Mouse (Mus musculus) adrenal gland, postnatal 10 days (tissue): ENCODE data around the gene Kcnk5. TPM values are rescaled to one million over a fixed set of nuclear protein-coding genes. Genes with fewer than 3 reads are reported as not detected.

Experiments
- DNase-seq: peaks from one replicate; pipeline ENCODE4 v3.0.0; 2021; ENCODE audit warnings: mixed read lengths
- long read RNA-seq, 2 experiments: library from polyadenylated mRNA; stranded (forward); transcript quantifications; one replicate each; pipeline ENCODE4 v2.0.0; 2021
- total RNA-seq, 2 experiments: library from RNA; stranded (reverse); gene quantifications; 2 replicates each; pipeline ENCODE4 v1.2.3; 2021

Kcnk5 gene
- 1 to 10 TPM; 4.0 to 9.3 TPM for total RNA-seq
- long read RNA-seq, experiment 1, transcript Kcnk5-201 (5 exons, 3,392 nt), result major isoform, 5 of 10 reads
- long read RNA-seq, experiment 1, partial matches to known transcripts, result 0 of 10 reads
- long read RNA-seq, experiment 1, other reads (novel, unspliced or antisense), result 5 of 10 reads
- long read RNA-seq, experiment 2, partial matches to known transcripts, result 2 of 6 reads
- long read RNA-seq, experiment 2, other reads (novel, unspliced or antisense), result 1 of 6 reads

DNA sequence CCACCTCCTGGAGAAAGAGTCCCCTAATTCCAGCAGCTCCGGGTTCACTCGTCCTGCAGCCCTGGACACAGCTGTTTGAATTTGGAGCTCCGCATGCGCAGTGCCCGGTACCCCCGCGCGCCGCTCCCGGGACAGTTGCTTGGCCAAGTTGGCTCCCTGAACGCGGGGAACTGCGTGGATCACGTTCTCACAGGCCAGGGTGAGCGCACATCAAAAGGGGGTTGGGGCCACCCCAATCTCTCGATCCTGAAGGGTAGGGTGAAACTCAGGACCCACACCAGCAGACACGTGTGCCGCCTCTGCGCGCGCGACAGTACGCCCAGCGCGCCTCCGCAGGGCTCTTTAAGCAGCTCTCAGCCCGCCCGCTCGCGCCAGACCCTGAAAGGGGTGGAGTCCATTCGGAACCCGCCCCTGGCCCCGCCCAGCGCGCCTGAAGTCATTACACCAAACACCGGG is at the start of gene Kcnk5:
Kcnk5 (minus strand) TSS at position 344 of the 456 bp plus-strand sequence.
- DNase-seq, result peak; percentile 95

- no peak for DNase-seq
Measured at GRCm38 (mm10) chr14:20230063-20230491, 48.5 kb upstream of the Kcnk5 start.

DNA sequence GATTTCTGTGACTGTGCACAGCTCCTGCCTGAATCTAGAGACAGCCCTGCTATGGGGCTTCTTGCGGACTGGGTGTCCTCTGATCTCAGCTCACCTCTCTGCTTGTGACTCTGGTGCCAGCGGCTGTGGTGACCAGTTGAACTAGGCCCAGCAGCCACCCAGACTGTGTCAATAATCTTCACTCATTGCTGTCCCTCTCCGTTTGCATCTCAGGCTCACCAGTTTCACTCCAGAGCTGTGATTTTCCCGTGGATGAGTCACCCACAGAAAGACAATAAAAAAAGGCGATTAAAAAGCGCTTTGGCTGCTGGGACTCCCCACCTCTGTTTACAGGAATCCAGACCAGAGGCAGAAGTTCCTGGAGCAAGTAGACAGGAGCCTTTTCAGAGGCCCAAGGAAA is 47.8 kb upstream of the Kcnk5 start:
- DNase-seq, result no peak

- peak; percentile 60 for DNase-seq
Measured at GRCm38 (mm10) chr14:20228336-20228735, 46.7 kb upstream of the Kcnk5 start.

- DNase-seq, result no peak
Measured at GRCm38 (mm10) chr14:20226982-20227381, 45.4 kb upstream of the Kcnk5 start.

- no peak for DNase-seq
Measured at GRCm38 (mm10) chr14:20226488-20226887, 44.9 kb upstream of the Kcnk5 start.

DNA sequence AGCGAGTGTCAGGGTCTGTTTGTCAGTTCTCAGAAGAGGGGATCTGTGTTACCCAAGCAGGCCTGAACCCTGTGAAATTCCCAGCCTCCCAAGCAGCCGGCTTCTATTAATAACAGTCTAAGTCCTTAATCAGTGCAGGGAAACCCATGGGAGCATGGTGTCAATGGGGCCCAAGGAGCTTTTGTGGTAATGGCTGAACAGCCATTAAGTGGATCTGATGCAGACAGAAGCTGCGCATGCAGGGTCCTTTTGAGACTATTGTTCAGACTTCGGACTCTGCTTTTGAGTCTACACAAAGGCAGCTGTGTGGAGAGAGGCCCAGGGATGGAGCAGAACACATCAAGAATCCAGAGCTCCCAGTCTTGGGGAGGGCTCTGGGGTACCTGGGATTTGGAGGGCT is 43.9 kb upstream of the Kcnk5 start:
- no peak for DNase-seq

- DNase-seq, result no peak
Measured at GRCm38 (mm10) chr14:20224576-20225218, 43.1 kb upstream of the Kcnk5 start.

DNA sequence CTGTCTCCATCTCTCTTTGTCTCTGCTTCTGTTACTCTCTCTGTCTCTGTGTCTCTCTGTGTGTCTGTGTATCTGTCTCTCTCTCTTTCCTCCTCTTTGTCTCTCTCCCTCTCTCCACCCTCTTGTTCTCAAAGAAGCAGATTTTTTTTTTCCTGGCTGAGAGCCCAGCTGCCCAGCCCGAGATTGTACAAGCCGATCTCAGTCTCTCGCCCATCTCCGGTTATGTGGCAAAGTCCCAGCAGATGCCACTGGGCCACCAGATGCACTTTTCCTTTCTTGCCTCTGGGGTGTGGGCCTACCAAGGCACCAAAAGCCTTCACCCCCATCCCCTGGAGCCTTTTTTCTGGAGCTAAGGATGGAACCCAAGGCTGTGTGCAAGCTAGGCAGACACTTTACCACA is 42.6 kb upstream of the Kcnk5 start:
- DNase-seq, result peak; percentile 37

DNA sequence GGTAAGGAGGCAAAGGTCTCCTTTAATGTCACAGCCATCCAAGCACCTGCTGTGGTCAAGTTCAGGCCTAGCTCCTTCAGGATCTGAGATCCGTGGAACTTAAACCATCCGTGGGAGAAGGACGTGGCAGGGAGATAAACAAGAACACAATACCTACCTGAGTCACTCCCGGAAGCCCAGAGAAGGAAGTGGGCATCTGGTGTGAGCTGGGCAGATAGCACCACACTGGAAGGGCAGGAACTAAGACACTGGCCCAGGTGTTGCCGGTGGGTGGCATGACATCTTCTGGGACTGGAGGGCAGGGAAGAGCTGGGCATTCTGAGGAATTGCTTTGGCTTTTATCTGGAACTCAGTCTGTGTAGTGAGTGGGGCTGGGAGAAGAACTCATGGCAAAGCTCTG is 41.6 kb upstream of the Kcnk5 start:
- no peak for DNase-seq

GRCm38 (mm10) chr14:20221083-20221482 is 39.5 kb upstream of the Kcnk5 start:
- DNase-seq, result no peak

GRCm38 (mm10) chr14:20219849-20220248 is 38.2 kb upstream of the Kcnk5 start:
- no peak for DNase-seq

DNA sequence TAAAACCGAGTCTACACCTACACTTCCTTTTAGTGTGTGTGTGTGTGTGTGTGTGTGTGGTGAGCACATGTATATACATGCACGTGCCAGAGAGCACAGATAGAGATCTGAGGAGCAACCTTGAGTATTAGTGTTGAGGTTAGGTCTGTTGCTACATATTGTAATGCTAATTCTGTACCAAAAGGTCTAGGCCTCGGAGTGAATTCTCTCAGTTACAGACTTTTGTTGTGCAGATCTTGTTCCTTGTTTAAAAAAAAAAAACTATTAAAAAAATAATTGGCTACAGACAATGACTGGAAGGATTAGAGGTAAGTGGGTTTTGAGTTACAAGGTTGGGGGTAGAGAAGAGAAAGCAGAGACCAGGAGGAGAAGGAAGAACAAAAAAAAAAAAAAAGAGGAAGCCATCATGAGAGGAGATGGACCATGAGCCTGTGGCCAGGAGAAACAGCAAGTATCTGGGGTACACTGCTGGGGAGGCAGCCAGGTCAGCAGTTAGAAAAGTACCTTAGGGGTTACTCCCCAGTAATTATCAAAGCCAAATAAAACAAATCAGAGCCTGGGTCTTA is 35.8 kb upstream of the Kcnk5 start:
- DNase-seq, result no peak

DNA sequence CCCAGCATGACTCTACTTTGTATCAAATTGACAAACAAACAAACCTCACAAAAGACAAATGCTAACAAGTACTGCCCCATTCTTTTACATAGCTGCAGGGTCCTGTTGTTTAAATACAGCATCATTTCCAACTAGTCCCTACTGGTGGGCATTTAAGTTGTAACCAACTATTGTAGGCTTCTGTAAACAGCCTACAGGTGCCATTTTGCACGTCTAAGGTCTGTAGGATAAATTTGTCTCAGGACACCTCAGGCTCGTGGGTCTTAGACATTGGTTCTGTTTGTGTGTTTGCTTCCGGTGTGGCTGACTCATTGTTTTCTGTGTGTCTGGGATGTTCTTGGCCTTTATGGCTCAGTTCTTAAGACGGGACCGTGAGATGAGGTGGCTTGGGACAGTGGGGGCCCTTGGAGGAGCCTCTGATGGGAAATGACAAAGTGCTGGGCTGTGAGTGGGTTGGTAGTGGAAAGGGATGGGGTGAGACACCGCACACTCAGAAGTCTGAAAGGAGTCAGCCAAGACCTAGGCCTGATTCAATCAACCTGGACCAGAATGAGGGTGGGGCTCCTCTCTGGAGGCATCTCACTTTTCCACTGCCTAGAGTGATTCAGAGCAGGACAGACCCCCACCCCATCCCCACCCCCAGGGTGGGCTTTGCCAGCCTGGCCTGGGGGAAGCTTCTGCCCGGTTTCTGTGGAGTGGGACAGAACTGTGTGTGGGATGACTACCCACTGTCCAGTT is 35.1 kb upstream of the Kcnk5 start:
- no peak for DNase-seq

GRCm38 (mm10) chr14:20215826-20216225 is 34.2 kb upstream of the Kcnk5 start:
- DNase-seq, result no peak

DNA sequence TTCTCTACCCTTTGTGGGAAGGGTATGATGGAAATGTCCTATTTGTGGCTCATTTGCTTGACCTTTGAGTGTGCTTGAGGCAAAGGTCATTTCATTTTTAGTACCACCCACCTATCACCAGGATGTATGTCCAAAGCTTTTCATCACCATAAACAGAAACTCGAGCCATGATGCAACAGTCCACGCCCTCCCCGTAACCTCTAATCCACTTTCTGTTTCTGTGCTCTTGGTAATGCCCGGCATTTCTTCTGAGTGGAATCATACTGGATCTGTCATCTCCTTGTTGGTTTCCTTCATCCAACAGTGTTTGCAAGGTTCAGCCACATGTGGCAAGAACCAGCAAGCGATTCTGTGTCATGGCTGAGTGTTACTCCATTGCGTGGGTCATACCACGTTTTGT is 32.5 kb upstream of the Kcnk5 start:
- DNase-seq, result no peak

DNA sequence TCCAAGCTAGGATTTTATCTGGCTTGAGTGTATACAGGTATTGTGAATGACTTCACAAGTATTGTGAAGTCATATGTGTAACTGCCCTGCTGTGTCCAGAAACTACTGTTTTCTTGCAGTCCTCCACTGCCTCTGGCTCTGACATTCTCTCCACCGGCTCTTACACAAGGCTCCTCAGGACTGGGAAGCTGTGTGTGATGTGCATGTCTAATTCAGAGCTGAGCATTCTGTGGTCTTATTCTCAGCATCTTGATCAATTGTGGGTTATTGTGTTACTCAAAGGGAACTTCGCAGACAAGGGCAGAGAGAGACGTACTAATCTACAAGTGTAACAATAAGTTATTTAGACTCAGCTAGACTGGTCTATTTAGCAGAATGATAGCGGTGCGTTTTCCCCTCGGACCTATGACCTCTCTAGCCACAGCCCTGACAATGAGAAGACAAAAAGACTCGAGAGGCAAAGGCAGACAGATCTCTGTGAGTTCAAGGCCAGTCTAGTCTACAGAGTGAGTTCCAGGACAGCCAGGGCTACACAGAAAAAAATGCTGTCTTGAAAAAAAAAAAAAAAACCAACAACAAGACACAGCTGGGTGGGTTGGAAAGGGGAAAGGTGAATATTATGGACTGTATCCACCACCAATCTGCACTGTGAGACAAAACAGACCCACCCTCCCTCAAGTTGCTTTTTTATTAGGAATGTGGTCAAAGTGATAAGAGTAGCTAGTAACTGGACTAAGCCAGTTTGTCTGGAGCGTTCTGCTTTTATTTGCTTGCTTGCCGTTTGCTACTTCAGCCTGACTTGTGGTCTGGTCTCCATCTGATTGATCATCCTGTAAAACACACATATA is 30.4 kb upstream of the Kcnk5 start:
- DNase-seq, result no peak

GRCm38 (mm10) chr14:20209926-20210325 is 28.3 kb upstream of the Kcnk5 start:
- no peak for DNase-seq

GRCm38 (mm10) chr14:20208435-20208834 is 26.8 kb upstream of the Kcnk5 start:
- DNase-seq, result no peak

DNA sequence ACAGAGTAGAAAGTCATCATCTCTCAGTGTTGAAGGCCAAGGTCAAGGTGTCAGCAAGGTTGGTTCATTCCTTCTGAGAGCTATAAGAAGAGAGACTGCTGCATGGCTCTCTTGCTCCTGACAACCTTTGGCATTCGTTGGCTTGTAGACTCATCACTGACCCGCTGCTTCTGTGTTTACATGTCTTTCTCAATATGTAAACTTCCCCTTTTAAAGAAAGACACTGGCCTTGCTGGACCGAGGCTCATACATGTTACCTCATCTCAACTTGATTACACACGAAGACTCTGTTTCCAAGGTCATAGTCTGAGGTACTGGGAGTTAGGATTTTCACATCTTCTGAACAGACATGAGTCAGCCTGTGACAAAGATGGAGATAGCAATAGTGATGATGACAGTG is 24.1 kb upstream of the Kcnk5 start:
- DNase-seq, result no peak

- DNase-seq, result no peak
Measured at GRCm38 (mm10) chr14:20203301-20203700, 21.7 kb upstream of the Kcnk5 start.

DNA sequence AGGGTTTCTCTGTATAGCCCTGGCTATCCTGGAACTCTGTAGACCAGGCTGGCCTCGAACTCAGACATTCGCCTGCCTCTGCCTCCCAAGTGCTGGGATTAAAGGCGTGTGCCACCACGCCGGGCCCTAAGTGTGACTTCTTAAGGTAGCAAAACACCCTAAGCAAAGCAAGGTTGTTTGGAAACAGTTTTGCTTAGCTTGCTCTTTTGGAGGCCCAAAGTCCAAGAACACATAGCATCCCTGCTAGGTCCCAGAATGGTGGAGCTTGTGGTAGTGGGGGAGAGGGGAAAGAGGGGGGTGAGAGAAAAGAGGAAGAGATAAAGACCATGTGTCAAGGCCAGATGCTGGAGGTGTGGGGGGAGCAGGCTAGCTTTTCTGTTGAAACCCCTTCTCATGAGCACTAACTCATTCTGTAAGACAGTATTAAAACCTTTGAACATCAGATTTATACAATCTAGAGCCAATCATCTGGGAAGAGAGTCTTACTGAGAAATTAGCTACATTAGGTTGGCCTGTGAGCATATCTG is 21.1 kb upstream of the Kcnk5 start:
- no peak for DNase-seq
